Mouse (Mus musculus): Measurements from ENCODE around the gene Itpr2. TPM values are rescaled to one million over a fixed set of nuclear protein-coding genes. Genes with fewer than 3 reads are reported as not detected.

Itpr2 gene
- polyA plus RNA-seq, 1 experiment from 2014 or later = 6.2 TPM

DNA sequence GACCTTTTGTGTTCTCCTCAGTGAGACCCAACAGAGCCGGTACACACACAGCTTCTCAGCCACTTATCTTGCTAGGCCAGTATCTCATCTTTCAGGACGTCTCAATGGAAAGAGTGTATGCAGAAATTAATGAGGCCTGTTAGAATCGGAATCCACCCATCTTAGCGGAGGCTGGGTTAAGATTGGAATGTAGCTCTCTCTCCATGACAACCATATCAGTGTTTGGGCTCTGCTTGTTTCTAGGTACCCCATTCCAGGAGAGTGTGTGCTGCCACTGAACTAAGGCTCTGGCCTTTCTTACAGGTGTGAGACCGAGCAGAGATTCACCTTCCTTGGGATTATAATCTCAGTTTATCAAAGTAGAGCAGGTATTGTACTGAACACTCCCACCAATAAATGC lies 11.9 kb upstream of the Itpr2 start:
- H3K9ac ChIP-seq = no peak overlapping the region
- H3K27me3 ChIP-seq (ENCODE audit: control insufficient read depth, insufficient read depth, low read length) = no peaks in the 10 kb centered on the region
- no peak overlapping the region for H3K4me2 ChIP-seq (replicated peaks)
- WGBS = 65% methylated on average over 5 of the region's 5 CpGs
- no peak for DNase-seq (ENCODE audit: low spot score)
- ATAC-seq (ENCODE audit: low FRiP score) = no peak
- H3K27ac ChIP-seq = no peak overlapping the region
- no peak overlapping the region for H3K4me3 ChIP-seq (replicated peaks; ENCODE audit: low read length)
- no peaks in the 10 kb centered on the region for H3K36me3 ChIP-seq (replicated peaks; ENCODE audit: control insufficient read depth, insufficient read depth)
- H3K4me1 ChIP-seq (replicated peaks; ENCODE audit: control insufficient read depth, insufficient read depth, low read length) = no peaks in the 10 kb centered on the region
- no peaks in the 10 kb centered on the region for H3K9me3 ChIP-seq (ENCODE audit: control insufficient read depth, low read length)

DNA sequence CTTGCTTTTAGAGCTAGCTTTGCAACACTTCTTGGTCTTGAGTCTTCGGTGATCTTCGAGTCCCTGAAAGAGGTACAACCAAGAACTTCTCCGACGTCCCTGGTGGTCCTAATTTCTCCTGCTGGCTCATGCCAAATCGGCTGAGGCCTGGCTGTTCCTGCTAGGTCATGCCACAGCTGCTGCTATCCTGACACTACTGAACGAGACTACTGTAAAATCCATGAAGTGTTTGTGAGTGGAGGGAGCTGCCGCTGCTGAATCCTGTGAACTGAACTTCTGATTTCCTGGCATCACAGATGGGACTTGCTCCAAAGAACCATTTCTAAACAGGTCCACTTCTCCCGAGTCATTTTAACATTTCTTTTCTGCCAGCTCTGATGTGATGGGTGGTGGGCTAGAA lies 11.4 kb upstream of the Itpr2 start:
- no peak overlapping the region for H3K4me2 ChIP-seq (replicated peaks)
- DNase-seq (ENCODE audit: low spot score) (no peak), ATAC-seq (ENCODE audit: low FRiP score) (no peak)
- no peak overlapping the region for H3K9ac ChIP-seq
- H3K27ac ChIP-seq = no peak overlapping the region
- WGBS = 90% methylated on average over 8 of the region's 8 CpGs
- H3K9me3 ChIP-seq (ENCODE audit: control insufficient read depth, low read length) = no peaks in the 10 kb centered on the region
- no peaks in the 10 kb centered on the region for H3K4me1 ChIP-seq (replicated peaks; ENCODE audit: control insufficient read depth, insufficient read depth, low read length)
- H3K4me3 ChIP-seq (replicated peaks; ENCODE audit: low read length) = no peak overlapping the region
- H3K36me3 ChIP-seq (replicated peaks; ENCODE audit: control insufficient read depth, insufficient read depth) = no peaks in the 10 kb centered on the region
- H3K27me3 ChIP-seq (ENCODE audit: control insufficient read depth, insufficient read depth, low read length) = no peaks in the 10 kb centered on the region

DNA sequence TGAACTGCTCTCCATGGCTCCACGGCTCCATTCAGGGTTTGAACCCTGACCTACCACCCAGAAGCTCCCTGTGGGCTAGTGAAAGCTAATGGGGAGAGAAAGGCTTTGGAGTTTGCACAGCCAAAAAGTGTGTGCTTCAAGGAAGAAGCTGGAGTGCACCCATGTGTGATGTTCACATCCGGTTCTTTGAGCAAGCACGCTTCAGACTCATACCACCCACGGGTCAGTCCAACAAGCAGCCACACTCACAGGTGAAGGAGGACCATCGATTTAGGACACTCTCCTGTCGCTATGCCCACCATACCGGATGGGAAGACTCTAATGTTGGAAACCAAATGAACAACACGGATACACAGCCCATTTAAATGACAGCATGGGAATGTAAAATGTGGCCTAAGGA lies 9.5 kb upstream of the Itpr2 start:
- H3K4me1 ChIP-seq (replicated peaks; ENCODE audit: control insufficient read depth, insufficient read depth, low read length) = no peaks in the 10 kb centered on the region
- no peaks in the 10 kb centered on the region for H3K36me3 ChIP-seq (replicated peaks; ENCODE audit: control insufficient read depth, insufficient read depth)
- no peak for DNase-seq (ENCODE audit: low spot score)
- no peaks in the 10 kb centered on the region for H3K27me3 ChIP-seq (ENCODE audit: control insufficient read depth, insufficient read depth, low read length)
- 83% methylated on average over 8 of the region's 8 CpGs for WGBS
- no peak overlapping the region for H3K9ac ChIP-seq
- no peak overlapping the region for H3K4me2 ChIP-seq (replicated peaks)
- no peak overlapping the region for H3K4me3 ChIP-seq (replicated peaks; ENCODE audit: low read length)
- no peaks in the 10 kb centered on the region for H3K9me3 ChIP-seq (ENCODE audit: control insufficient read depth, low read length)
- no peak for ATAC-seq (ENCODE audit: low FRiP score)
- H3K27ac ChIP-seq = no peak overlapping the region

DNA sequence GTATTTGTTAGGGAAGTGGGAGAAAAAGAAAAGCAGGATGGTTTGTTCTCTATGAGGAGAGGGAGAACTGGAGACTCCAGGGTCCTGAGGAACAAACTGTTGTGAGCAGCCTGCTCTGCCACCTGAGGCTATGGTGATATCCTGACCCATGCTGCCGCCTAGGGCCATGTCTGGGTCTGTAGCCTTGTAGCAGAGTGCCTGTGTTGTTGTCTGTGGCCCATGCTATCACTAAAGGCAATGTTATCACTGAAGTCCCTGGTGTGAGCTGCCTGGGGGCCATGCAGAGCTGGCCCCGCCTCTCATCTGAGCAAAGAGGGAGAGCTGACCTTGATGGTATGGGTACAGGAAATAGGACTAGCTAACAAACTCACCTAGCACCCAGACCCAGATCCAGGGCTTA lies 7.9 kb upstream of the Itpr2 start:
- WGBS = 84% methylated on average over 2 of the region's 2 CpGs
- H3K9ac ChIP-seq = no peak overlapping the region

DNA sequence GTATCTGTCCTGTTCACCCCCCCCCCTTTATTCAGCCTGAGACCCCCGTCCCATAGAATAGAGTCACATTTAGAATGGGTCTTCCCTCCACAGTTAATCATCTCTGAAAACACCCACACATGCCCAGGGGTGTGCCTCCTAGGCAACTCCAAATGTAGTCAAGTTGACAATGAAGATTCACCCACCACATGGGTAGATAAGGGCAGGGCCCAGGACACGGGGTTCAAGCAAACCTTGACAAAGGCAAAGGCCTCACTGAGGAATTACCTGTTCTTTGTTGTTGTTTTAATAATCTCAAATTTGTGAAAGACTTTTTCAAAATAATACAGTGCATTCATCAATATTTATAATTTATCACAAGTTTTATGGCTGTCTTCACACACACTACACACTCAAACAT lies 2.4 kb upstream of the Itpr2 start:
- WGBS = 82% methylated on average over 2 of the region's 2 CpGs
- no peak overlapping the region for H3K9ac ChIP-seq
- peaks cover 11% of the 10 kb centered on the region for H3K4me1 ChIP-seq (replicated peaks; ENCODE audit: control insufficient read depth, insufficient read depth, low read length)
- no peak overlapping the region for H3K4me3 ChIP-seq (replicated peaks; ENCODE audit: low read length)
- ATAC-seq (ENCODE audit: low FRiP score) (no peak), DNase-seq (ENCODE audit: low spot score) (no peak)
- H3K27ac ChIP-seq = no peak overlapping the region
- no peak overlapping the region for H3K4me2 ChIP-seq (replicated peaks)
- H3K27me3 ChIP-seq (ENCODE audit: control insufficient read depth, insufficient read depth, low read length) = peaks cover 30% of the 10 kb centered on the region
- no peaks in the 10 kb centered on the region for H3K9me3 ChIP-seq (ENCODE audit: control insufficient read depth, low read length)
- H3K36me3 ChIP-seq (replicated peaks; ENCODE audit: control insufficient read depth, insufficient read depth) = no peaks in the 10 kb centered on the region

More for the DNA sequence above, 7.9 kb upstream of the Itpr2 start:
- Histone ChIP-seq H3K4me3 (replicated peaks; ENCODE audit: low read length) (no peak overlapping the region), H3K4me1 (replicated peaks; ENCODE audit: control insufficient read depth, insufficient read depth, low read length) (no peaks in the 10 kb centered on the region), H3K9me3 (ENCODE audit: control insufficient read depth, low read length) (no peaks in the 10 kb centered on the region), H3K4me2 (replicated peaks) (no peak overlapping the region), H3K27me3 (ENCODE audit: control insufficient read depth, insufficient read depth, low read length) (0 out of 2 replicates have a peak, but pooled peaks cover 2% of the 10 kb centered on the region), H3K27ac (no peak overlapping the region), H3K36me3 (replicated peaks; ENCODE audit: control insufficient read depth, insufficient read depth) (no peaks in the 10 kb centered on the region)
- DNase-seq (ENCODE audit: low spot score) (no peak), ATAC-seq (ENCODE audit: low FRiP score) (no peak)

DNA sequence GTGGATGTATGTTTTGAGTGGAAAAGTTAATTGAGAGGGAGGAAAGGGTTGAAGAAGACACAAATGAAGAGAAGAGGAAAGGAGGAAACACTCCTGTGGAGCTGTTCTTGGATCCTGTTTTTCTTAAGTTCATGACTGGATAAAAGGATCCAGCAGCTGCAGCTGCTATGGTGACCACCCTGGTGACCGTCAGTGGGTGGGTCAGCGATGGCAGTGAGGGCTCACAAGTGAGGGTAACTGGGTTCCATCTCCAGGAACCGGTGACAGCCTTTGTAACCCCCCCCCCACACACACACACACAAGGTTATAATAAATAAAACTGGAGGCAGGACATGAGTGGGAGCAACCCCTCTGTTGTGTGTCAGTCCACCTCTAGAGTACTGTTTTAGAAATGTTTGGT lies 833 bp upstream of the Itpr2 start:
- Histone ChIP-seq H3K4me1 (replicated peaks; ENCODE audit: control insufficient read depth, insufficient read depth, low read length) (peaks cover 11% of the 10 kb centered on the region), H3K4me3 (replicated peaks; ENCODE audit: low read length) (peak overlapping the region; percentile 62), H3K9ac (peak overlapping the region; percentile 60; the same call in 1 of the 2 replicates), H3K4me2 (replicated peaks) (peak overlapping the region; percentile 100), H3K27ac (no peak overlapping the region), H3K9me3 (ENCODE audit: control insufficient read depth, low read length) (no peaks in the 10 kb centered on the region), H3K36me3 (replicated peaks; ENCODE audit: control insufficient read depth, insufficient read depth) (no peaks in the 10 kb centered on the region), H3K27me3 (ENCODE audit: control insufficient read depth, insufficient read depth, low read length) (peaks cover 30% of the 10 kb centered on the region)
- ATAC-seq (ENCODE audit: low FRiP score) = no peak
- WGBS = 42% methylated on average over 3 of the region's 3 CpGs
- DNase-seq (ENCODE audit: low spot score) = no peak

DNA sequence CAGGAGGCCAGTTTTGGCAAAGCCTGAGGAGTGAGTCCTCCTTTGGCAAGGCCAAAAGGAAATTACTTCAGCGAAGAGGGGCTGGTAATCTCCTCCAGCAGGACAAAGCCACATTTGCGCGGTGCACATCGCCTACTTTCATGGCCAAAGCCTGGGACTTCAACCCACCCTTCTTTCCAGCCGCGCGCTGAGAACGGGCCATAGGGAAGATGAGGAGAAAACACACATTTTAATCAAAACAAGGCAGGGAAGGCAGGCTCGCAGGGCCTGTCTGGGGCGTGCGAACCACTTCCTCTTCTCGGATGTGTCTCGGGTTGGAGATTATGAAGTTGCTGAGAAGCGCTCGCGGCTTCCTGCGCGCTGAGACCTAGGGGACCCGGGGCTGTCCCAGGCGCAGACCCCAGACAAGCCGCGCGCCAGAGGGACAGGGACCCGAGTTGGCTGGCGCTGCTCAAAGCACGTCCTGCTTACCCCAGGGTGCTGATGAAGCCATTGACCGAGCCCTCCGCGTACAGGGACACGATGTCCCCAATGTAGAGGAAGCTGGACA lies 632 bp downstream of the Itpr2 start:
- H3K27me3 ChIP-seq (ENCODE audit: control insufficient read depth, insufficient read depth, low read length) = peaks cover 30% of the 10 kb centered on the region
- H3K27ac ChIP-seq = no peak overlapping the region
- H3K9ac ChIP-seq = peak overlapping the region; percentile 60
- H3K4me1 ChIP-seq (replicated peaks; ENCODE audit: control insufficient read depth, insufficient read depth, low read length) = peaks cover 11% of the 10 kb centered on the region
- ATAC-seq (ENCODE audit: low FRiP score) (peak; percentile 25; the same call in 1 of the 2 replicates), DNase-seq (ENCODE audit: low spot score) (no peak)
- no peaks in the 10 kb centered on the region for H3K9me3 ChIP-seq (ENCODE audit: control insufficient read depth, low read length)
- under 1% methylated on average over 30 of the region's 30 CpGs for WGBS
- H3K36me3 ChIP-seq (replicated peaks; ENCODE audit: control insufficient read depth, insufficient read depth) = no peaks in the 10 kb centered on the region
- H3K4me3 ChIP-seq (replicated peaks; ENCODE audit: low read length) = peak overlapping the region; percentile 62
- peak overlapping the region; percentile 100 for H3K4me2 ChIP-seq (replicated peaks)

DNA sequence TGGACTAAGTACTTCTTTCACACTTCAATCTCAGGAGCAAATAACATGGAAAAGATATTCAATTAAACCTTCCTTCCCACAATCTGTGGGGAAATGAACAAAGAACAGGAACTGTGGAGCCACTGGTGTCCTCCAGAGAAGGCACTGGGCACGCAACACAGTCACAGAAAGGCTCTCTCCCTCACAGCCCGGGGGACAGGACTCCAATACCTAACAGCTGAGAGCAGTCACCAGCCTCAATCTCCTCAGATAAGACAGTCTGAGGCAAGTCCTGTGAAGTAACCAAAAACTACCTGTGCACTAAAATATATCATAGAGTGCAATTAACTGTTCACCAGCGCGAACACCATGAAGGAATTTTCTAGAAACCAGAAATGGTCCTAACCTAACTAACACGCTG lies 1.3 kb downstream of the Itpr2 start:
- H3K4me2 ChIP-seq (replicated peaks) = peak overlapping the region; percentile 100
- H3K9ac ChIP-seq = no peak overlapping the region
- no peaks in the 10 kb centered on the region for H3K9me3 ChIP-seq (ENCODE audit: control insufficient read depth, low read length)
- peaks cover 11% of the 10 kb centered on the region for H3K4me1 ChIP-seq (replicated peaks; ENCODE audit: control insufficient read depth, insufficient read depth, low read length)
- peak overlapping the region; percentile 62 for H3K4me3 ChIP-seq (replicated peaks; ENCODE audit: low read length)
- no peak overlapping the region for H3K27ac ChIP-seq
- ATAC-seq (ENCODE audit: low FRiP score) = no peak
- no peak for DNase-seq (ENCODE audit: low spot score)
- 76% methylated on average over 5 of the region's 5 CpGs for WGBS
- no peaks in the 10 kb centered on the region for H3K36me3 ChIP-seq (replicated peaks; ENCODE audit: control insufficient read depth, insufficient read depth)
- H3K27me3 ChIP-seq (ENCODE audit: control insufficient read depth, insufficient read depth, low read length) = peaks cover 30% of the 10 kb centered on the region

DNA sequence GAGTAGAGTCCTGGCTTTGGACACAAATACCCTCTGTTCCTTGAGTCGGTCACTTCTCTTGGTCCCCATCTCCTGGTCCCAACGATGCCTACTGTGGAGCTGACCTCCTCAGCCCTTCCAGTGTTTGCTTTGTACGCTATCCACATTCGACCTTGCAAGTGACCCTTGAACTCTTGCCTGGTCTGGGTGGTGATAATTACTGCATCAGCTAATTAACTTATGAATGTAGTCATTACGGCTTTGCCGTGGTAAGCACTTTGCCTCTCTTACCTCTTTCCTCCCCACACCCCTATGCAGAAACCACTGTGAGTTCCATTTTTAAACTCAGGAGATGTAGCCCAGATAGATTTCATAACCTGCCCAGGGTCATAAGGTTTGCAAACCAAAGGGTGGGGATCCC lies 1.8 kb downstream of the Itpr2 start:
- DNase-seq (ENCODE audit: low spot score) (no peak), ATAC-seq (ENCODE audit: low FRiP score) (no peak)
- H3K36me3 ChIP-seq (replicated peaks; ENCODE audit: control insufficient read depth, insufficient read depth) = no peaks in the 10 kb centered on the region
- H3K4me2 ChIP-seq (replicated peaks) = no peak overlapping the region
- 75% methylated on average over 6 of the region's 6 CpGs for WGBS
- H3K27ac ChIP-seq = no peak overlapping the region
- H3K27me3 ChIP-seq (ENCODE audit: control insufficient read depth, insufficient read depth, low read length) = peaks cover 30% of the 10 kb centered on the region
- no peak overlapping the region for H3K9ac ChIP-seq
- H3K4me1 ChIP-seq (replicated peaks; ENCODE audit: control insufficient read depth, insufficient read depth, low read length) = peaks cover 11% of the 10 kb centered on the region
- no peak overlapping the region for H3K4me3 ChIP-seq (replicated peaks; ENCODE audit: low read length)
- H3K9me3 ChIP-seq (ENCODE audit: control insufficient read depth, low read length) = no peaks in the 10 kb centered on the region

DNA sequence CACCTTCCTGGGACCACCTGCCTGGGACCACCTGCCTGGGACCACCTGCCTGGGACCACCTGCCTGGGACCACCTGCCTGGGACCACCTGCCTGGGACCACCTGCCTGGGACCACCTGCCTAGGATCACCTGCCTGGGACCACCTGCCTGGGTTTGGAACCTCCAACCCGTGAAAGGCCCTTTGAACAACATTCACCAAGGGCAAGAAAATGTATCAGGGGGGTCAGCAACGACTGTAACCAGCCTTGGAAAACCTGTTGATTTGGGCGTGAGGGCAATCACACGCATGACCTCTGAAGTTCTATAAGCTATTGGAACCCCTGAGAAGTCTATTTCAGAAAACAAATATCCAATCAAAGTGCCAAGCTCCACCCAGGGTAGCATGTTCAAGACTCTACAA lies 2.5 kb downstream of the Itpr2 start:
- Histone ChIP-seq H3K4me2 (replicated peaks) (no peak overlapping the region), H3K27ac (no peak overlapping the region), H3K27me3 (ENCODE audit: control insufficient read depth, insufficient read depth, low read length) (peaks cover 25% of the 10 kb centered on the region), H3K9me3 (ENCODE audit: control insufficient read depth, low read length) (no peaks in the 10 kb centered on the region), H3K4me1 (replicated peaks; ENCODE audit: control insufficient read depth, insufficient read depth, low read length) (peaks cover 11% of the 10 kb centered on the region), H3K4me3 (replicated peaks; ENCODE audit: low read length) (no peak overlapping the region), H3K9ac (no peak overlapping the region), H3K36me3 (replicated peaks; ENCODE audit: control insufficient read depth, insufficient read depth) (no peaks in the 10 kb centered on the region)
- WGBS = 76% methylated on average over 4 of the region's 4 CpGs
- DNase-seq (ENCODE audit: low spot score) (no peak), ATAC-seq (ENCODE audit: low FRiP score) (no peak)

Data from hindbrain, embryonic 14.5 days (tissue).